Mouse (Mus musculus) retina, embryonic 14.5 days (tissue): ENCODE data around the gene Tbc1d25.

Experiments used
- DNase-seq: peaks from one replicate; pipeline ENCODE4 v3.0.0-alpha.2; 2015; ENCODE audit warnings: low spot score

Gene Tbc1d25

GRCm38 (mm10) chrX:8179646-8180045 lies 3.7 kb upstream of the Tbc1d25 start:
- DNase-seq = no peak

- DNase-seq = no peak
These were observed 2.9 kb upstream of the Tbc1d25 start for GRCm38 (mm10) chrX:8178871-8179270.

- no peak for DNase-seq
These were observed 845 bp downstream of the Tbc1d25 start for GRCm38 (mm10) chrX:8175169-8175503.

- no peak for DNase-seq
These were observed 8.0 kb downstream of the Tbc1d25 start for GRCm38 (mm10) chrX:8167716-8168647.

GRCm38 (mm10) chrX:8164471-8164870 lies 11.5 kb downstream of the Tbc1d25 start:
- DNase-seq = no peak

- no peak for DNase-seq
These were observed 12.9 kb downstream of the Tbc1d25 start for GRCm38 (mm10) chrX:8163076-8163475.

GRCm38 (mm10) chrX:8145153-8145991 lies 30.6 kb downstream of the Tbc1d25 start, which contains the start of gene Rbm3:
Gene Rbm3, minus strand, starts transcription at chrX:8145880.
- DNase-seq = peak; percentile 86

GRCm38 (mm10) chrX:8143750-8144149 lies 32.2 kb downstream of the Tbc1d25 start:
- DNase-seq = no peak

GRCm38 (mm10) chrX:8142948-8143347 lies 33.0 kb downstream of the Tbc1d25 start:
- no peak for DNase-seq

- no peak for DNase-seq
These were observed 34.9 kb downstream of the Tbc1d25 start for GRCm38 (mm10) chrX:8141058-8141457.

GRCm38 (mm10) chrX:8140446-8140845 lies 35.5 kb downstream of the Tbc1d25 start:
- no peak for DNase-seq

GRCm38 (mm10) chrX:8139480-8139879 lies 36.5 kb downstream of the Tbc1d25 start:
- no peak for DNase-seq

GRCm38 (mm10) chrX:8135886-8136285 lies 40.1 kb downstream of the Tbc1d25 start:
- no peak for DNase-seq

- DNase-seq = peak; percentile 89
These were observed 43.7 kb downstream of the Tbc1d25 start, which contains the start of gene Wdr13 for GRCm38 (mm10) chrX:8132017-8132976. Gene Wdr13, minus strand, starts transcription at chrX:8132892.

- DNase-seq = no peak
These were observed 44.6 kb downstream of the Tbc1d25 start for GRCm38 (mm10) chrX:8131393-8131792.

GRCm38 (mm10) chrX:8125235-8125634 lies 50.7 kb downstream of the Tbc1d25 start:
- DNase-seq = no peak

- no peak for DNase-seq
These were observed 52.0 kb downstream of the Tbc1d25 start for GRCm38 (mm10) chrX:8123821-8124470.

GRCm38 (mm10) chrX:8117264-8117663 lies 58.7 kb downstream of the Tbc1d25 start:
- no peak for DNase-seq

GRCm38 (mm10) chrX:8115275-8115674 lies 60.7 kb downstream of the Tbc1d25 start:
- no peak for DNase-seq

GRCm38 (mm10) chrX:8105019-8105418 lies 71.0 kb downstream of the Tbc1d25 start:
- no peak for DNase-seq
